Mouse (Mus musculus): ENCODE measurements around the gene Gm9817. TPM values are rescaled to one million over a fixed set of nuclear protein-coding genes. Genes with fewer than 3 reads are reported as not detected.
"Not testable (repeated sequence)": the region's sequence is repeated elsewhere in the genome, so short reads cannot be mapped to it uniquely, and the experiment has no call there.

Gene Gm9817
- not detected in 2 replicates for polyA plus RNA-seq (2016; fragmentation: Nextera tagmentation; extraction: Ambion mirVana)

GRCm38 (mm10) chr13:45078392-45078791, at the start of gene Gm9817:
Gene Gm9817 (plus strand): TSS chr13:45078692.
- H3K27me3 ChIP-seq (replicated peaks); H3K36me3 ChIP-seq; H3K4me1 ChIP-seq; H3K4me3 ChIP-seq; H3K9ac ChIP-seq; ATAC-seq (ENCODE audit: low FRiP score, low read depth); H3K9me3 ChIP-seq; H3K27ac ChIP-seq; H3K4me2 ChIP-seq (replicated peaks): not testable (repeated sequence)
- WGBS = 64% methylated on average over 16 of the region's 16 CpGs

- Histone ChIP-seq H3K9me3 (no peaks in the 10 kb centered on the region), H3K4me2 (replicated peaks) (no peak overlapping the region), H3K36me3 (no peaks in the 10 kb centered on the region), H3K4me1 (no peaks in the 10 kb centered on the region; the same call in 1 of the 2 replicates), H3K27me3 (replicated peaks) (no peaks in the 10 kb centered on the region), H3K27ac (no peak overlapping the region), H3K9ac (no peak overlapping the region), H3K4me3 (no peak overlapping the region)
- no peak for ATAC-seq (ENCODE audit: low FRiP score, low read depth)
- 77% methylated on average over 1 of the region's 1 CpGs for WGBS
Observed at GRCm38 (mm10) chr13:45029791-45030190, 48.7 kb upstream of the Gm9817 start.

GRCm38 (mm10) chr13:45030830-45031229, 47.7 kb upstream of the Gm9817 start:
- 15% methylated on average over 12 of the region's 12 CpGs for WGBS

GRCm38 (mm10) chr13:45031314-45031713, 47.2 kb upstream of the Gm9817 start:
- no peaks in the 10 kb centered on the region for H3K27me3 ChIP-seq (replicated peaks)
- H3K9ac ChIP-seq = no peak overlapping the region
- H3K36me3 ChIP-seq = no peaks in the 10 kb centered on the region
- no peaks in the 10 kb centered on the region; the same call in 1 of the 2 replicates for H3K4me1 ChIP-seq
- H3K4me3 ChIP-seq = no peak overlapping the region
- WGBS = 70% methylated on average over 10 of the region's 10 CpGs
- no peak overlapping the region for H3K27ac ChIP-seq
- H3K4me2 ChIP-seq (replicated peaks) = no peak overlapping the region
- no peak for ATAC-seq (ENCODE audit: low FRiP score, low read depth)
- no peaks in the 10 kb centered on the region for H3K9me3 ChIP-seq

More at GRCm38 (mm10) chr13:45030830-45031229, 47.7 kb upstream of the Gm9817 start:
- ATAC-seq (ENCODE audit: low FRiP score, low read depth) = 0 out of 2 replicates have a peak, but pooled peaks have one; percentile 33
- Histone ChIP-seq H3K4me3 (no peak overlapping the region), H3K9ac (no peak overlapping the region), H3K4me2 (replicated peaks) (no peak overlapping the region), H3K27me3 (replicated peaks) (no peaks in the 10 kb centered on the region), H3K4me1 (no peaks in the 10 kb centered on the region; the same call in 1 of the 2 replicates), H3K36me3 (no peaks in the 10 kb centered on the region), H3K27ac (no peak overlapping the region), H3K9me3 (no peaks in the 10 kb centered on the region)

- H3K27ac ChIP-seq = no peak overlapping the region
- no peaks in the 10 kb centered on the region for H3K36me3 ChIP-seq
- H3K27me3 ChIP-seq (replicated peaks) = no peaks in the 10 kb centered on the region
- no peak overlapping the region for H3K4me3 ChIP-seq
- no peaks in the 10 kb centered on the region; the same call in 1 of the 2 replicates for H3K4me1 ChIP-seq
- H3K9me3 ChIP-seq = no peaks in the 10 kb centered on the region
- no peak overlapping the region for H3K4me2 ChIP-seq (replicated peaks)
- WGBS = 70% methylated on average over 7 of the region's 7 CpGs
- H3K9ac ChIP-seq = no peak overlapping the region
- ATAC-seq (ENCODE audit: low FRiP score, low read depth) = no peak
Observed at GRCm38 (mm10) chr13:45031748-45032147, 46.7 kb upstream of the Gm9817 start.

GRCm38 (mm10) chr13:45032484-45032883, 46.0 kb upstream of the Gm9817 start:
- Histone ChIP-seq H3K36me3 (no peaks in the 10 kb centered on the region), H3K27me3 (replicated peaks) (no peaks in the 10 kb centered on the region), H3K9me3 (no peaks in the 10 kb centered on the region), H3K4me3 (no peak overlapping the region), H3K4me1 (no peaks in the 10 kb centered on the region; the same call in 1 of the 2 replicates), H3K27ac (no peak overlapping the region), H3K4me2 (replicated peaks) (no peak overlapping the region), H3K9ac (no peak overlapping the region)
- 89% methylated on average over 4 of the region's 4 CpGs for WGBS
- no peak for ATAC-seq (ENCODE audit: low FRiP score, low read depth)

- Histone ChIP-seq H3K4me3 (no peak overlapping the region), H3K4me1 (no peaks in the 10 kb centered on the region; the same call in 1 of the 2 replicates), H3K36me3 (no peaks in the 10 kb centered on the region), H3K27me3 (replicated peaks) (no peaks in the 10 kb centered on the region), H3K4me2 (replicated peaks) (no peak overlapping the region), H3K9ac (no peak overlapping the region), H3K27ac (no peak overlapping the region), H3K9me3 (no peaks in the 10 kb centered on the region)
- WGBS = 90% methylated on average over 10 of the region's 10 CpGs
- no peak for ATAC-seq (ENCODE audit: low FRiP score, low read depth)
Observed at GRCm38 (mm10) chr13:45033360-45033759, 45.1 kb upstream of the Gm9817 start.

GRCm38 (mm10) chr13:45034759-45035158, 43.7 kb upstream of the Gm9817 start:
- 81% methylated on average over 7 of the region's 7 CpGs for WGBS
- no peak for ATAC-seq (ENCODE audit: low FRiP score, low read depth)

GRCm38 (mm10) chr13:45036417-45036816, 42.1 kb upstream of the Gm9817 start:
- Histone ChIP-seq H3K4me2 (replicated peaks) (no peak overlapping the region), H3K9me3 (no peaks in the 10 kb centered on the region), H3K4me3 (no peak overlapping the region), H3K27ac (no peak overlapping the region), H3K27me3 (replicated peaks) (no peaks in the 10 kb centered on the region), H3K9ac (no peak overlapping the region), H3K4me1 (no peaks in the 10 kb centered on the region; the same call in 1 of the 2 replicates), H3K36me3 (no peaks in the 10 kb centered on the region)
- ATAC-seq (ENCODE audit: low FRiP score, low read depth) = no peak
- 89% methylated on average over 4 of the region's 4 CpGs for WGBS

More at GRCm38 (mm10) chr13:45034759-45035158, 43.7 kb upstream of the Gm9817 start:
- Histone ChIP-seq H3K27me3 (replicated peaks) (no peaks in the 10 kb centered on the region), H3K9me3 (no peaks in the 10 kb centered on the region), H3K36me3 (no peaks in the 10 kb centered on the region), H3K27ac (no peak overlapping the region), H3K4me1 (no peaks in the 10 kb centered on the region; the same call in 1 of the 2 replicates), H3K4me2 (replicated peaks) (no peak overlapping the region), H3K9ac (no peak overlapping the region), H3K4me3 (no peak overlapping the region)

GRCm38 (mm10) chr13:45040195-45040594, 38.3 kb upstream of the Gm9817 start:
- H3K4me1 ChIP-seq = no peaks in the 10 kb centered on the region
- no peaks in the 10 kb centered on the region for H3K9me3 ChIP-seq
- no peak overlapping the region for H3K27ac ChIP-seq
- no peaks in the 10 kb centered on the region for H3K36me3 ChIP-seq
- WGBS = 59% methylated on average over 4 of the region's 4 CpGs
- H3K4me2 ChIP-seq (replicated peaks) = no peak overlapping the region
- H3K4me3 ChIP-seq = no peak overlapping the region
- H3K27me3 ChIP-seq (replicated peaks) = no peaks in the 10 kb centered on the region
- no peak for ATAC-seq (ENCODE audit: low FRiP score, low read depth)
- H3K9ac ChIP-seq = no peak overlapping the region

- ATAC-seq (ENCODE audit: low FRiP score, low read depth) = no peak
Observed at GRCm38 (mm10) chr13:45040741-45041140, 37.8 kb upstream of the Gm9817 start.

GRCm38 (mm10) chr13:45043466-45043865, 35.0 kb upstream of the Gm9817 start:
- Histone ChIP-seq H3K4me3 (no peak overlapping the region), H3K9ac (no peak overlapping the region), H3K27ac (no peak overlapping the region), H3K27me3 (replicated peaks) (no peaks in the 10 kb centered on the region), H3K9me3 (no peaks in the 10 kb centered on the region), H3K4me2 (replicated peaks) (no peak overlapping the region), H3K36me3 (no peaks in the 10 kb centered on the region), H3K4me1 (no peaks in the 10 kb centered on the region)
- WGBS = 71% methylated on average over 3 of the region's 3 CpGs
- no peak for ATAC-seq (ENCODE audit: low FRiP score, low read depth)

More at GRCm38 (mm10) chr13:45040741-45041140, 37.8 kb upstream of the Gm9817 start:
- no peak overlapping the region for H3K4me3 ChIP-seq
- H3K4me2 ChIP-seq (replicated peaks) = no peak overlapping the region
- no peaks in the 10 kb centered on the region for H3K9me3 ChIP-seq
- H3K9ac ChIP-seq = no peak overlapping the region
- 88% methylated on average over 7 of the region's 7 CpGs for WGBS
- no peaks in the 10 kb centered on the region for H3K4me1 ChIP-seq
- H3K27ac ChIP-seq = no peak overlapping the region
- no peaks in the 10 kb centered on the region for H3K36me3 ChIP-seq
- H3K27me3 ChIP-seq (replicated peaks) = no peaks in the 10 kb centered on the region

Measured in neural tube, embryonic 12.5 days (tissue).